Mouse (Mus musculus) stomach, embryonic 14.5 days (tissue): Measurements from ENCODE around the gene Mast4. TPM values are rescaled to one million over a fixed set of nuclear protein-coding genes. Genes with fewer than 3 reads are reported as not detected.

Experiments
- ATAC-seq: fragments of 200-750 bp; cut with Nextera tagmentation; 2 replicates; pipeline ENCODE4 v1.8.0; 2017; ENCODE audit warnings: low read depth, moderate TSS enrichment; ENCODE audit not compliant: insufficient number of reproducible peaks, insufficient read depth, low FRiP score
- H3K27ac ChIP-seq: fragments of 300-500 bp; sonication (generic); 2 replicates; pipeline ENCODE4 v1.5.1; 2014; ENCODE audit warnings: mild to moderate bottlenecking, low read length, moderate library complexity, mixed read lengths
- H3K27me3 ChIP-seq: fragments of 300-500 bp; sonication (generic); 2 replicates; pipeline ENCODE4 v1.6.1; 2014; ENCODE audit warnings: low read length, control low read depth, mixed read lengths; ENCODE audit not compliant: control insufficient read depth, insufficient read depth
- H3K36me3 ChIP-seq: fragments of 300-500 bp; sonication (generic); 2 replicates; pipeline ENCODE4 v1.6.1; 2014; ENCODE audit warnings: mild to moderate bottlenecking, control low read depth, low read length, moderate library complexity, mixed read lengths; ENCODE audit not compliant: control insufficient read depth, insufficient read depth
- H3K4me1 ChIP-seq: fragments of 300-500 bp; sonication (generic); 2 replicates; pipeline ENCODE4 v1.6.1; 2014; ENCODE audit warnings: low read length, control low read depth, mixed read lengths; ENCODE audit not compliant: control insufficient read depth, insufficient read depth
- H3K4me2 ChIP-seq: fragments of 300-500 bp; sonication (generic); replicated peaks from 2 replicates; pipeline ENCODE4 v1.6.1; 2014; ENCODE audit warnings: low read depth, low read length, control low read depth
- H3K4me3 ChIP-seq: fragments of 300-500 bp; sonication (generic); 2 replicates; pipeline ENCODE4 v1.5.1; 2014; ENCODE audit warnings: low read depth, low read length, control low read depth
- H3K9ac ChIP-seq: fragments of 300-500 bp; sonication (generic); replicated peaks from 2 replicates; pipeline ENCODE4 v1.6.1; 2014; ENCODE audit warnings: low read depth, mild to moderate bottlenecking, control low read depth, low read length, moderate library complexity, mixed read lengths
- H3K9me3 ChIP-seq: fragments of 300-500 bp; sonication (generic); 2 replicates; pipeline ENCODE4 v1.6.1; 2016; ENCODE audit warnings: low read depth, low read length, control low read depth; ENCODE audit not compliant: control insufficient read depth
- WGBS: fragments of 180-500 bp; shearing (Covaris S2); extraction: QIAGEN DNeasy Blood & Tissue Kit; methylation state at CpG from one replicate; pipeline ENCODE4 v1.1.7; 2014; 5-methylcytosine and 5-hydroxymethylcytosine counted together
- polyA plus RNA-seq: library from polyadenylated mRNA; unstranded; fragments of >200 nt; fragmentation: Nextera tagmentation; extraction: Ambion mirVana; gene quantifications from 2 replicates; pipeline ENCODE4 v1.2.1, GENCODE M21; 2014

Mast4 gene
- polyA plus RNA-seq, 1 experiment from 2014 or later = 48.0 TPM

GRCm38 (mm10) chr13:103144343-103144742, 190.0 kb downstream of the Mast4 start:
- Histone ChIP-seq H3K27ac (no peak overlapping the region), H3K4me3 (no peak overlapping the region), H3K9ac (no peak overlapping the region), H3K36me3 (no peaks in the 10 kb centered on the region), H3K27me3 (no peaks in the 10 kb centered on the region), H3K4me2 (no peak overlapping the region), H3K9me3 (no peaks in the 10 kb centered on the region), H3K4me1 (no peaks in the 10 kb centered on the region)
- 70% methylated on average over 5 of the region's 5 CpGs for WGBS
- ATAC-seq = no peak

GRCm38 (mm10) chr13:103141304-103141703, 193.0 kb downstream of the Mast4 start:
- Histone ChIP-seq H3K4me3 (no peak overlapping the region), H3K4me2 (no peak overlapping the region), H3K36me3 (no peaks in the 10 kb centered on the region), H3K4me1 (no peaks in the 10 kb centered on the region), H3K27ac (no peak overlapping the region), H3K9me3 (no peaks in the 10 kb centered on the region), H3K9ac (no peak overlapping the region), H3K27me3 (no peaks in the 10 kb centered on the region)
- no peak for ATAC-seq
- WGBS = 83% methylated on average over 5 of the region's 5 CpGs

- no peaks in the 10 kb centered on the region for H3K27me3 ChIP-seq
- H3K4me3 ChIP-seq = no peak overlapping the region
- no peaks in the 10 kb centered on the region for H3K4me1 ChIP-seq
- no peak overlapping the region for H3K27ac ChIP-seq
- no peak for ATAC-seq
- no peaks in the 10 kb centered on the region for H3K36me3 ChIP-seq
- H3K9me3 ChIP-seq = no peaks in the 10 kb centered on the region
- WGBS = 92% methylated on average over 13 of the region's 13 CpGs
- H3K4me2 ChIP-seq = no peak overlapping the region
- H3K9ac ChIP-seq = no peak overlapping the region
These were observed 194.2 kb downstream of the Mast4 start for GRCm38 (mm10) chr13:103140051-103140450.

- Histone ChIP-seq H3K27ac (no peak overlapping the region), H3K4me3 (no peak overlapping the region), H3K9me3 (no peaks in the 10 kb centered on the region), H3K4me2 (no peak overlapping the region), H3K36me3 (no peaks in the 10 kb centered on the region), H3K9ac (no peak overlapping the region), H3K4me1 (no peaks in the 10 kb centered on the region), H3K27me3 (no peaks in the 10 kb centered on the region)
- ATAC-seq = no peak
These were observed 196.0 kb downstream of the Mast4 start for GRCm38 (mm10) chr13:103138298-103138697.

GRCm38 (mm10) chr13:103135224-103135883, 198.9 kb downstream of the Mast4 start:
- Histone ChIP-seq H3K27me3 (no peaks in the 10 kb centered on the region), H3K9ac (no peak overlapping the region), H3K4me2 (no peak overlapping the region), H3K4me3 (no peak overlapping the region), H3K27ac (no peak overlapping the region), H3K9me3 (no peaks in the 10 kb centered on the region), H3K36me3 (no peaks in the 10 kb centered on the region), H3K4me1 (no peaks in the 10 kb centered on the region)
- no peak for ATAC-seq
- WGBS = 75% methylated on average over 17 of the region's 17 CpGs

GRCm38 (mm10) chr13:103131781-103132180, 202.5 kb downstream of the Mast4 start:
- Histone ChIP-seq H3K4me1 (no peaks in the 10 kb centered on the region), H3K4me3 (no peak overlapping the region), H3K9me3 (no peaks in the 10 kb centered on the region), H3K9ac (no peak overlapping the region), H3K27ac (no peak overlapping the region), H3K36me3 (no peaks in the 10 kb centered on the region), H3K4me2 (no peak overlapping the region), H3K27me3 (no peaks in the 10 kb centered on the region)
- 88% methylated on average over 2 of the region's 2 CpGs for WGBS
- ATAC-seq = no peak

GRCm38 (mm10) chr13:103129130-103129797, 205.0 kb downstream of the Mast4 start:
- no peaks in the 10 kb centered on the region for H3K36me3 ChIP-seq
- H3K27me3 ChIP-seq = no peaks in the 10 kb centered on the region
- WGBS = 71% methylated on average over 6 of the region's 6 CpGs
- H3K27ac ChIP-seq = no peak overlapping the region
- no peaks in the 10 kb centered on the region for H3K4me1 ChIP-seq
- ATAC-seq = no peak
- H3K9me3 ChIP-seq = no peaks in the 10 kb centered on the region
- no peak overlapping the region for H3K9ac ChIP-seq
- H3K4me2 ChIP-seq = no peak overlapping the region
- H3K4me3 ChIP-seq = no peak overlapping the region

GRCm38 (mm10) chr13:103128729-103129128, 205.6 kb downstream of the Mast4 start:
- 66% methylated on average over 7 of the region's 7 CpGs for WGBS
- no peak overlapping the region for H3K4me3 ChIP-seq
- no peaks in the 10 kb centered on the region for H3K36me3 ChIP-seq
- no peak overlapping the region for H3K27ac ChIP-seq
- no peak overlapping the region for H3K9ac ChIP-seq
- H3K4me2 ChIP-seq = no peak overlapping the region
- no peak for ATAC-seq
- no peaks in the 10 kb centered on the region for H3K27me3 ChIP-seq
- H3K9me3 ChIP-seq = no peaks in the 10 kb centered on the region
- H3K4me1 ChIP-seq = no peaks in the 10 kb centered on the region

- no peaks in the 10 kb centered on the region for H3K4me1 ChIP-seq
- H3K27ac ChIP-seq = no peak overlapping the region
- H3K9me3 ChIP-seq = no peaks in the 10 kb centered on the region
- WGBS = 80% methylated on average over 5 of the region's 5 CpGs
- ATAC-seq = no peak
- H3K27me3 ChIP-seq = no peaks in the 10 kb centered on the region
- no peak overlapping the region for H3K4me3 ChIP-seq
- no peak overlapping the region for H3K4me2 ChIP-seq
- no peaks in the 10 kb centered on the region for H3K36me3 ChIP-seq
- no peak overlapping the region for H3K9ac ChIP-seq
These were observed 206.7 kb downstream of the Mast4 start for GRCm38 (mm10) chr13:103127594-103127993.
